Mouse (Mus musculus) adrenal gland, postnatal 4 days (tissue): Measurements from ENCODE around the gene Prr13. TPM values are rescaled to one million over a fixed set of nuclear protein-coding genes. Genes with fewer than 3 reads are reported as not detected.

Source experiments
- DNase-seq, 2 experiments: peaks; one replicate each; pipeline ENCODE4 v3.0.0; 2021 to 2022; ENCODE audit warnings: low spot score in 2 of 2, mixed read lengths in 2 of 2
- total RNA-seq, 2 experiments: library from RNA; stranded (reverse); gene quantifications; 2 replicates each; pipeline ENCODE4 v1.2.3; 2021

The Prr13 gene
- total RNA-seq, 2 experiments from 2014 or later: 63.2 to 81.5 TPM

DNA sequence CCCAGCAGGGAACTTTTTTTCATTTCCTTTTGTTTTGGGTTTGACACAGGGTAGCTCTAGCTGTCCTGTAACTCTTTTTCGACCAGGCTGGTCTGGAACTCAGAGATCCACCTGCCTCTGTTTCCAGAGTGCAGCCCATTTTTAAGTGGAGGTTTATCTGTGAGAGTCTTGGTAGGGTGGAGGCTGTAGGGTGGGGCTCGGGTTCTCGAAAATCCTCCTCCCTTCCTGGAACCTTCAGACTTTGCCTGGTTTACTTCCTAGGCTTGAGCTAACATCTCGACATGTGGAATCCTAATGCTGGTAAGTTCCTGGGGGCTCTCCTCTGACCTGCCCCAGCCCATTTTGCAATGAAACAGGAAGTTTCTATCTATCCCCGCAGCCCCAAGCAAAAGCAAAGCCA lies 1.0 kb downstream of the Prr13 start:
- no peak for DNase-seq

DNA sequence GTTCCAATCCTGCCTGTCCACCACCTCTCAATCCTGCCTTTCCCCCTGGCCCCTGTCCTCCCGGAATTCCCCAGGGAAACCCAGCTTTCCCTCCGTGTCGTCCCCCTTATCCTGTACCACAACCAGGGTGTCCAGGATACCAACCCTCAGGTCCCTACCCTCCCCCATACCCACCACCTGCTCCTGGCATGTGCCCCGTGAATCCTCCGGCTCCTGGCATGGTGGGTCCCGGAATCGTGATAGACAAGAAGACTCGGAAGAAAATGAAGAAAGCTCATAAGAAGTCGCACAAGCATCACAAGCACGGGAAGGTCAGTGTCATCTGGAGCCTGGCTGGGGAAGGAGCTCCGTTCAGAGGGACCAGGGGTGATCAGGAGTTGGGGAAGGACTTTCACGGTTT lies 1.6 kb downstream of the Prr13 start:
- no peak for DNase-seq

DNA sequence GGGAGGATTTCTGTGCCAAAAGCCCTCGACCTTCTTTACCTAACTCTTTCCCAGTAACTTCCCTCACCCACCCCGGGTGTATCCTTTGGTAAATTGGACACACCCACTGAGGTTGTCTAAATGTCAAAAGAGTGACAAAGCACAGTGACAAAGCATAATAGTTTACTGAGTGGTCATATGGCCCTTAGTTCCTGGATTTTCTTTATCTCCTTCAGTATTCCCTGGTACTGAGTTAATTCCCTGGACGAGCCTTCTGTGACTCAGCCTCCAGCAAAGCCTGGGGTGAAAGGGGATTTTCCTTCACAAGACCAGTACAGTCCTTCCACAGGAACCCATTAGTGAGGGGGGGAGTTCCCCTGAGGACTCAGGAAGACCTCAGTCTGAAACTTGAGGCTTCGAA lies 2.1 kb downstream of the Prr13 start:
- DNase-seq: no peak

DNA sequence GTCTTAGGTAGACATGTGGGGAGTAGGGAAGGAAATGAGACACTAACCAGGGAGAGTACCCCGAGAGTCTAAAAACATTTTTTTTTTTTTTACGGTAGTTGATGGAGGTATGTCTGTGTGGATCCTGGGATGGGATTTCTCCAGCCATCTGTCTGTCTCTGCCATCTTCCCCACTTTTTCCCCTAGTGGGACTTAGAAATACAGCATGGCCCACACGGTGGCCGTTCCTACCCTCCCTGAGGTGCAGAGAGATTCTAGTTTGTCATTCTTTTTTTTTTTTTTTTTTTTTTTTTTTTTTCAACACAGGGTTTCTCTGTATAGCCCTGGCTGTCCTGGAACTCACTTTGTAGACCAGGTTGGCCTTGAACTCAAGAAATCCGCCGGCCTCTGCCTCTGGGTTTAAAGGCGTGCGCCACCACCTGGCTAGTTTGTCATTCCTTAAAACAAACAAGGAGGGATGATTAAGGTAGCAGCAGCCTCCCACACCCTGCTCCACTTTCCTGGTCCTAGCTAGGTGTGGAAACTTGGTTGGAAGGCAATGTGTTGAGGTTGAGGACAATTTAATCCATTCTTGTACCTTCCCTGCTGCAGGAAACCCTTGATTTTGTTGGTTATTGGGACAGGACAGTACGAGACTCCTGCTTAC lies 2.7 kb downstream of the Prr13 start:
- DNase-seq: no peak

DNA sequence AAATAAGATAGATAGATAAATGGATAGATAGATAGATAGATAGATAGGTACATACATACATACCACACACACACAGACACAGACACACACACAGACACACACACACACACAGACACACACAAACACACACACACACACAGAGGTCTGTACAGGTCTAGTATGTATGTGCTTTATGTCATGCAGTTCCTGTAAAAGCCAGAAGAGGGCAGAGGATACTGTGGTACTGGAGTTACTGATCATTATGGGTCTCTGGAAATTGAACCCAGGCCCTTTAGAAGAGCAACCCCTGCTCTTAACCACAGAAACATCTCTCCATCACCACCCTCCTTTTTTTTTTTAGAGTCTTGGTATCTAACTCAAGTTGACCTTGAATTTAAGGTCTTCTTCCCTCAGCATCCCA lies 4.8 kb downstream of the Prr13 start:
- DNase-seq: no peak

DNA sequence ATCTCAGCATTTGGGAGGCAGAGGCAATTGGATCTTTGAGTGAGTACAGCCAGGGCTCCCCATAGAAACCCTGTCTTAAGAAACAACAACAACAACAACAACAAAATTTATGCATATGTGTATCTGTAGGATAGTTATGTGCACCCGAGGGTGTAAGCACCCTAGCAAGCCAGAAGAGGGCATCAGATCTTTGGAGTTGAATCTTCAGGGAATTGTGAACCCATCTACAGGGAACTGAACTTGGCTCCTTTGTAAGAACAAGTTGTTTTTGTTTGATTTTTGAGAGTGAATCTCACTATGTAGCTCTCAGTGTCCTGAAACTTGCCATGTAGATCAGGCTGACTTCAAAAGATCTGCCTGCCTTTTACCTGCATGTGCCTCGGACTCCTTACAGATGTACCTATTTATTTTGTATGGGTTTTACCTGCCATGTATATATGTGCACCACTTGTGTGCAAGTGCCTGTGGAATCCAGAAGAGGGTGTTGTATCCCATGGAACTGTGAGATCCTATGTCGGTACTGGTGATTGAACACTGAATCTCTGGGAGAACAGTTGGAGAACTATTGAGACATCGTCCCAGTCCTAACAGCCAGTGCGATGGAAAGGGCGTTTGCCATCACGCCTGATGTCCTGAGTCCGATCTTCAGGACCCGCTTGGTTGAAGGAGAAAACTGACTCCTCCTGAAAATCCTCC lies 10.0 kb downstream of the Prr13 start:
- no peak for DNase-seq

DNA sequence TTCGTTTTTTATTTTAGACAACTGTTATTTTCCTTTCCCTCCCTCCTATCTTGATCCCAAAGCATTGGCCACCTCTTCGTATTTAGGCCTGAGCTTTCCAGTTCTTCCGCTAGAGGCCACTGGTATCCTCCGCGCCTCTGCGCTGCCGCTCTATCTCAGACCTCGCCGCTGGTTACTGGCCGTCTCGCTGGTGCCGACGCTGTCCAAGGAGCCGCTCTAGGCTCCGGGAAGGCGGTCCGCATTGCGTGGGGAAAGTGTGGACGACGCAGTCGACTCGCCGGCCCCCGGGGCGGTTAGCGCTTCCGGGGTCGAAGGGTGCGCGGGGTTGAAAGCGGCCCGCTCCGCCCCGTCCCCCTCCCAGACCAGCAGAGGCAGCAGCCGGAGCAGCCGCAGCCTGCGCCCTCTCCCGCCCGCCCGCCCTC lies 11.4 kb downstream of the Prr13 start, which contains the start of gene Pcbp2:
Pcbp2 (plus strand) TSS at position 357 of the 422 bp plus-strand sequence.
- DNase-seq: peak; percentile 92 to 94

DNA sequence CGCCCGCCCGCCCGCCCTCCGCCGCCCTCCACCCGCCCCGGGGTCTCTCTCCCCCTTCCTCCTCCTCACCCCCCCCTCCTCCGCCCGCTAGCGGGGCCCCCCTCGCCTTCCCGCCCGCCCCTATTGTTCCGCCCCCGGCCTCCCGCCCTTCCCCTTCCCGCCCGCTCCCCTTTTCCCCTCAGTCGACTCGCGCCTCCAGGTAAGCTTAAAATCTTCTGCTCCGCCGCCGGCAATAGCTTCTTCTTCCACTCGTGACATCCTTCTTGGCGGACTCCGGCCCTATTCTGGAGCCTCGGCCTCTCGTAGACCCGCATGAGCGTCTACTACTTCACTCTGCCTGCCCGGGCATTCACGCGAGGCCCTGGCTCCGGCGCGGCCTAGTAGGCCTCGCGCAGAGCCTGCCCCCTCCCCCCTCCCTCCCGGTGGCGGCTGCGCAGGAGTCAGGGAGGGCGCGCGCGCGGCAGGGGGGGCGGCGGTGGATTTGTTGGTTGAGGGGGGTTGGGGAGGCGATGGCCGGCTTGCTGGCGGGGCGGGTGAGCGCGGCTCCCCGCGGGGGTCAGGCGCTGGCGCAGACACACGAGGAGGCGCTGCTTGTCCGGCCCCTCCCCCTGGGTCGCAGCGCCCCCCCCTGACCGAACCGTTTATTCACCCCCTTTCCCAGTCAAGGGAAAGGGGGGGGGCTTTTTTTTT lies 11.9 kb downstream of the Prr13 start:
- peak; percentile 69 to 78 for DNase-seq

DNA sequence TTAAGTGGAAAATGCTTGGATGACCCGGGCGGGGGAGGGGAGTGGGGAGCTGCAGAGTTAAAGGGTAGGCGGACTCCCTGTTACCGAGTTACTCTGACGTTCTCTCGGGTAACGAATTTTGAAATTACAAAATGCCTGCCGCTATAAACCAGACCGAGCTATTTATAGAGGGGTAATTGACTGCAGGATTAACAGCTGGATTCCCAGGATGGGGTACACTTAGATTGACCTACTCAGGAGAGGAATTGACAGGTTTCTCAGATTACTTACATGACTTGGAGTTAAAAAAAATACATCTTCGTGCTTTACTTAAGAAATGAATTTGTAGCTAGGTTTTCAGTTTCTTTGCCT lies 12.4 kb downstream of the Prr13 start:
- no peak for DNase-seq

DNA sequence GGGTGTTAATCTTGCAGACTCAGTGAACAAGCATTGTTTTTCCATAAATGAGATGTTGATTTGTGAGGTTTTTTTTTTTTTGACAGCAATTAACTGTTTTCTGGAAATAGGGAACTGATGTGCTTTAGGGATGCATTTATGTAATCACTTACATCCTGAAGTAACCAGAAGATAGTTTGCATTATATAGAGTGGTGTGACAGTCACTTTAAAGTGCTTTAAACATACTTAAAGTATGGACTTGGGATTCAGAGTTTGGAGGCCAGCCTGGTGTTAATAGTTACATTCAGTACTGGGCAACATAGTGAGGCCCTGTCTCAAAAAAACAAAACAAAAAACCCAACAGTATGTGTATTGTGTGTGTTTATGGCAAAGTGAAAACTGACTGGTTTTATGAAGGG lies 12.9 kb downstream of the Prr13 start:
- no peak for DNase-seq

DNA sequence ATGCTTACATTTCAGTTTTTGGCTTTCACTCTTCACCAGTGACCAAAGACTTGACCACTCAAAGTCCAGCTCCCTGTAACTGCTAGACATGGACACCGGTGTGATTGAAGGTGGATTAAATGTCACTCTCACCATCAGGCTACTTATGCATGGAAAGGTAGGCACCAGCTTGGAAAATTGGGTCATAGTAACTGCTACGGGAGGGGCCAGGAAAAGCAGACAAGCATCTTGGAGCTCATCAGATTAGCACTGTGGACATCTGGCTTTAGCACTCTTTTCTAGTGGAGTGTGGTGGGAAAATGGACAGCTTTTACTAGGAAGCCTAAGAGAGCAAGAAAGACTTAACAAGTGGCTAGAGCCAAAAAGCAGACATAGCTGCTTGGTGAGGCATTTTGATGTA lies 14.4 kb downstream of the Prr13 start:
- no peak for DNase-seq

DNA sequence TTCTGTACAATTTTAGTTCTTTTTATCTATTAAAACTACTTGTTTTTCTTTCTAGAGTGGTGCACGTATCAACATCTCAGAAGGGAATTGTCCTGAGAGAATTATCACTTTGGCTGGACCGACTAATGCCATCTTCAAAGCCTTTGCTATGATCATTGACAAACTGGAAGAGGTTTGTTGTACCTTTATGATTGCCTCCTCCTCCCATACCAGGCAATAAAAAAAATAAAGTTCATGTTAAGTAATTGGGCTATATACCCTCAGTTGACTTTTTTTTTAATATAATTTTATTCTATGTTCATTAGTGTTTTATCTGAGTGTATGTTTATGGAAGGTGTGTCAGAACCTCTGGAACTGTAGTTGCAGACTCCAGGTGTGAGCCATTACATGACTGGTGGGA lies 15.7 kb downstream of the Prr13 start:
- no peak for DNase-seq

DNA sequence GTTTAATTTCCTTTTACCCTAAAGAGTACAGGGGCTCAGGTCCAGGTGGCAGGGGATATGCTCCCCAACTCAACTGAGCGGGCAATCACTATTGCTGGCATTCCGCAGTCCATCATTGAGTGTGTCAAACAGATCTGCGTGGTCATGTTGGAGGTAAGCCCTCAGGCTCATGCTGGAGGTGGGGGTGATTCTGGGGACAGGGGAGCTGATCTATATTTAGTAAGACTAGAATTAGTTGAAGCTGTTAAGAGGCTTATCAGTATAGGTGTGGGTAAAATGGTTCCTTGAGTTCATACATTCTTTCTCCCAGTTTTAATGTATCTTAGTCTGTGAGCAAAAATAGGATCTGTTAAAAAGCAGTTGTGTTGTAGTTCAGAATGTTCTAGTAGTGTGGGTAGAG lies 24.3 kb downstream of the Prr13 start:
- no peak for DNase-seq

DNA sequence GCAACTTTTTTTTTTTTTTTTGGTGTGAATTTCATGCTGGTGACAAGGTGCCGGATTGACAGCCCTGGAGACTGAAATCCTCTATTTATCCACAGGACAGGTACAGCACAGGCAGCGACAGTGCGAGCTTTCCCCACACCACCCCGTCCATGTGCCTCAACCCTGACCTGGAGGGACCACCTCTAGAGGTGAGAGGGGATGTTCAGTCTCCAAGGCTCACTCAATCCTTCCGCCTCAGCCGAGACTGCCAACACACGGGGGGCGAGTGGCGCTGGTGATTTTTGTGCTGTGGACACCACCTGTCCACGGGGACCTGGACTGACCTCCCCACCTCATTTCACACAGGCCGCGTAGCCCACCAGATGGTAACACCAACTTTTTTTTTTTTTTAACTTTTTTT lies 27.0 kb downstream of the Prr13 start:
- DNase-seq: no peak

DNA sequence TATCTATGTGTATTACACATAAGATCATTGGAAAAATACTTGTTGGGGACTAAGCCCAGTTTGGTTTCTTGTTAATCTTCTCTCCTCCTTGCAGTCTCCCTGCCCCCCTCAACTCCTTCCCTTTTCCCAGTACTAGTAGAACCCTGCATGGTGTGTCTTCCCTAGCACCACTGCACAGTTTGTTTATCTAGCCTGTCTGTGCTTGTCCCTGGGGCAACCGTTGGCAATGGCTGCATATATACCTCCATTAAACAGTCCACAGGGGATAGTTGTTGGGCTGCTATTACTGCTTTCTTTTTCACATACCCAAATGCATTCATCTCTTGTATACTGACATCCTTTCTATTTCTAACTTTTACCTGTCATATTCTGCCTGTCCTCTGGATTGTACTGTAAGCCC lies 28.8 kb downstream of the Prr13 start:
- no peak for DNase-seq

DNA sequence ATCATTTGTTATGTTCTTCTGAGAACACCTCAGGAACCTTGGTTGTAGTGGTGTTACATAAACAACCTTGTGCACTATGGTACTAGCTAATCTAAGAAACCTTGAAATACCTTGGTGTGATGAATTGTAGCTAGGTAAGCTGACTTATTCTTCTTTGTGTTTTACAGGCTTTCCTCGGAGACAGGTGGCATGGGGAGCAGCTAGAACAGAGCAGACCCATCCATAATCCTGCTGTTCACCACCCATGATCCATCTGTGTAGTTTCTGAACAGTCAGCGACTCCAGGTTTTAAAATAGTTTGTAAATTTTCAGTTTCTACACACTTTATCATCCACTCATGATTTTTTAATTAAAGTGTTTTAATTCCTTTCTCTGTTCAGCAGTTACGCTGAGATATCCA lies 39.5 kb downstream of the Prr13 start:
- DNase-seq: no peak

DNA sequence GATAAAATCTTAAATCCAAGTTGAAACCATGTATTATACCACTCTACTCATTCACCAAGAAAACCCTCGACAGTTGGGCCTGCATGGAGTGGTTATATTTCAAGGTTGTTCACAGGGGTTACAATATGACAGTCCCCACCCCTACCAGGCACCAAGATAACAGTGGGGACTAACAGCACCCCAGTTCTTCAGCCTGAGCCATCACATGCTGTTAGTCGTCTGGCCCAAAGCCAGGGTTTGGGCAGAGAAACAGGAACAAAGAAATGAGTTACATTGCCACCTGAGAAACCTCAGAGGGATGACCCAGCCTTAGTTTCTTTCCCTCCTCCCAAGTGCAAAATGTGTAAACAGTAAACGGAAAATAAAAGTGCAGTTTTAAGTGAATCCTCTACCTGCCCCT lies 40.5 kb downstream of the Prr13 start:
- no peak for DNase-seq

DNA sequence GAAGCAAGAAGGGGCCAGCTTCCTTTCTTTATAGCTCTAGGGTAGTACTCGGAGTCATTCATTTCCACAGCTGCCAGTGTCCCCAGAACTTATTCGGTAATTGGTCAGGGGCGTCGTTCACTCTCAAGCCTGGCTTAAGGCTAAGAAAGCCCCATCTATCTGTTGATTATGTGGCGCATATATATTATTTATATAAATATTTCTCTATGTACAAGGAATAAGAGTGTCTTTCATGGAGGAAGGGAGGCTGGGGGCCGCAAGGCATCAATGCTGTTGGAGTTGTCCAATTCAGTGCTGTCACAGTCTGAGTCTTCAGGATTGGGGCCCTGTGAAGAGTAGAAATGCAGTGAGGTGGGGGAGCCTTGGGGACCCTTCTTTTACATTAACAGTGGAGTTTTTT lies 41.0 kb downstream of the Prr13 start:
- DNase-seq: no peak

DNA sequence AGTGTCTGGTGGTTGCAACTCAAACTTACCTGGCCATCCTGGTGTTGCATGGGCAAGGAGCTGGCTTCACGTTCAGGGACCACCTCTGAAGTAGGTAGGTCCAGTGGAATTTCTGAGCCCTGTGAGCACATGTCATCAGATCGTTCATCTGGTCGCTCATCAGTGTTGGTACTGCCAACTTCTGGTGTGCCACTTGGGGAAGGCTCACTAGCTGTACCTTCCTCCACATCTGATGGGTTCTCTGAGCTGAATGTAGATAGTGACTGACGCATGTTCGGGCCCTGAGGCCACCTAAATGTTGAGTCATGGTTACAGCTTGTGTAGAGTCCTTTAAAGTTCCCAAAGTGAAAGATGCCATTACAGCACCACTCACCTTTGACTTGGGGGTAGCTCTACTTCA lies 41.7 kb downstream of the Prr13 start:
- DNase-seq: no peak

DNA sequence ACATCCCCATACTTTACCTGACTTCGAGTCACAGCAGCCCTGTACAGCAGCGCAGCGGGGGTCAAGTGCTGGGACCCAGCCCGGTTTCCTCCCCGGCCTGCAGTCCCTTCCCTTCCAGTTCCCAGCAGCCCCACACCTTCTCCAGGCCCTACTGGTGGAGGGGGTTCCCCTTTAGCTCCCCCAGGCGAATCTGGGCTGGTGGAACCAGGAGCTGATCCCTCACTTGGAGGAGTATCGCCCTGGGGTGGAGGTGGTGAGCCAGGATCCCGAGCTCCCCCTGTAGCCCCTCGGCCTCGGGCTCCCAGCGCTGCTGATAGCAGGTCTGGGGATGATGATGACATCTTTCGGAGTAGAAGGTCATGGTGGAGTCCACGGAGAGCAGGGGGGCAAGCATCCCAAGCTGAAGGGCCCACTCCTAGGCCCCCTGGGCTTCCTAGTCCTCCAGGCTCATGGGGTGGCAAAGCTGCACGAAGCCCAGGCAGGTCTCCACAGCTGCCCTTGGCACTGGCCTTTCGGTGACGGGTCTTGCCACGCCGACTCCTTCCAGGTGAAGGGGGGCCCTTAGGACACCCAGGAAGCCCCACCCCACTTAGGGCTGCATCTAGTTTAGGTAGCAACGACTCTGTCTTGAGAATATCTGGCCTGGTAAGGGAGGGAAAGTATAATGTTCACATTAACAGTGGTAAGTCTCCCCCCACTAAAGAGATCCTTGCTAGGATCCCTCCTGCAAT lies 42.4 kb downstream of the Prr13 start:
- DNase-seq: no peak

DNA sequence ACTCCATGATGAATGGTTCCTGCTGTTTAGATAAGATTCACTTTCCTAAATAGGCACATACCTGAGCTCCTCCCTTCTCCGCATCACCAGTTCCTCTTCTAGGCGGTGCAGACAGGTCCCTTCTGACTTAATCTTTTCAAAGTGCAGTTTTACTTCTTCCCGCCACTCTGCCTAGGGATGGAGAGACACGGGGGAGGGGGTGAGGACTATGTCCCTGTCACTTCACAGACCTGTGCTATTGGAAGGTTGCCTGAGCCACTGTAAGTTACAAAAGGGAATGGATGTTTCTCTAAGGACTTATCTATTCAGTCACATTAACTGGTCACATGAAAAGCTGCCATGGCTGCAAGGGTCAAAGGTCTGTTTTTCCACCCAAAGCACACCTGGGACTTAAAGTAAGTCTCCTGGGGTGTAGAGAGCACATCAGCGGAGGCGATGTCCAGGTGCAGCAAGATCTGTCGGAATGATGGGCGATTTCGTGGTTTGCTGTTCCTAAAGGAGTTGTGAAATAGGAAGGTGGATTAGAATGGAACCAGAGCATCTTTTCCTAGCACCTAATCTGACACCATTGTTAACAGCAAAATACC lies 43.5 kb downstream of the Prr13 start:
- no peak for DNase-seq

DNA sequence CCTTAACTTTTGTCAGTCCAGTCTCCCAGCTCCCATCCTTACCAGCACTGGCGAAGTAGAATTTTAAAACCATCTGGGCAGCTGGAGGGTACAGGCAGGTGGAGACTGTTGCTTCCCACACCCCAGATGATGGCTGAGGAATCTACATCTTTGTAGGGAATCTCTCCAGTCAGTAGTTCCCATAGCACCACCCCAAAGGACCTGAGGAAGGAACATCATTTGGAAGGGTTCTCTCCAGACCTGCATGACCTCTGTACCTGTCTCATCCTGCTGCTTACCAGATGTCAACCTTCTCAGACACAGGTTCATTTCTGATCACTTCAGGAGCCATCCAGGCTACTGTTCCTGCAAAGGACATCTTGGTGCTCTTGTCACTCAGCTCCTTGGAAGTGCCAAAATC lies 44.6 kb downstream of the Prr13 start, which contains the start of gene Gm10337:
Gm10337 (plus strand) TSS at position 276 of the 400 bp plus-strand sequence.
- no peak for DNase-seq
